Mouse (Mus musculus): ENCODE results near the gene Fbp2. TPM values are rescaled to one million over a fixed set of nuclear protein-coding genes. Genes with fewer than 3 reads are reported as not detected.

Gene Fbp2
- polyA plus RNA-seq, 1 experiment from 2014 or later, result 0.45 TPM

Other genes starting within 250 kb of the Fbp2 start
- 13.7 and 14.8 TPM in 2 replicates for gene 6720489N17Rik, start 234.2 kb downstream of the Fbp2 start, polyA plus RNA-seq (2015; fragmentation: Nextera tagmentation; extraction: Ambion mirVana)
- gene Platr25, start 97.7 kb downstream of the Fbp2 start, polyA plus RNA-seq (2015; fragmentation: Nextera tagmentation; extraction: Ambion mirVana), result 36.0 and 42.1 TPM in 2 replicates
- gene Gm5141, start 72.6 kb downstream of the Fbp2 start, polyA plus RNA-seq (2015; fragmentation: Nextera tagmentation; extraction: Ambion mirVana), result 15.2 and 19.4 TPM in 2 replicates
- gene Fbp1, start 29.9 kb upstream of the Fbp2 start, polyA plus RNA-seq (2015; fragmentation: Nextera tagmentation; extraction: Ambion mirVana), result 0.66 and 5.3 TPM in 2 replicates
- 219 and 254 TPM in 2 replicates for gene 2010111I01Rik, start 106.5 kb upstream of the Fbp2 start, polyA plus RNA-seq (2015; fragmentation: Nextera tagmentation; extraction: Ambion mirVana)